Mouse (Mus musculus) megakaryocyte, embryonic 14.5 days (primary cell): Measurements from ENCODE around the gene Zfp189.

Experiments
- FLI1 ChIP-seq: IDR thresholded peaks from 2 replicates; pipeline ENCODE4 v1.6.1; 2012; ENCODE audit warnings: low read length, inconsistent platforms, mixed read lengths
- GATA1 ChIP-seq: IDR thresholded peaks from 3 replicates; pipeline ENCODE4 v1.6.1; 2012; ENCODE audit warnings: mixed read lengths, low read length, inconsistent platforms, borderline replicate concordance

- TF ChIP-seq GATA1: no peak
- TF ChIP-seq FLI1: no peak
Measured at GRCm38 (mm10) chr4:49520572-49521340, at the start of gene Zfp189, which contains the start of gene Mrpl50.
